Mouse (Mus musculus): ENCODE results near the gene Cep44.

Cep44 gene

DNA sequence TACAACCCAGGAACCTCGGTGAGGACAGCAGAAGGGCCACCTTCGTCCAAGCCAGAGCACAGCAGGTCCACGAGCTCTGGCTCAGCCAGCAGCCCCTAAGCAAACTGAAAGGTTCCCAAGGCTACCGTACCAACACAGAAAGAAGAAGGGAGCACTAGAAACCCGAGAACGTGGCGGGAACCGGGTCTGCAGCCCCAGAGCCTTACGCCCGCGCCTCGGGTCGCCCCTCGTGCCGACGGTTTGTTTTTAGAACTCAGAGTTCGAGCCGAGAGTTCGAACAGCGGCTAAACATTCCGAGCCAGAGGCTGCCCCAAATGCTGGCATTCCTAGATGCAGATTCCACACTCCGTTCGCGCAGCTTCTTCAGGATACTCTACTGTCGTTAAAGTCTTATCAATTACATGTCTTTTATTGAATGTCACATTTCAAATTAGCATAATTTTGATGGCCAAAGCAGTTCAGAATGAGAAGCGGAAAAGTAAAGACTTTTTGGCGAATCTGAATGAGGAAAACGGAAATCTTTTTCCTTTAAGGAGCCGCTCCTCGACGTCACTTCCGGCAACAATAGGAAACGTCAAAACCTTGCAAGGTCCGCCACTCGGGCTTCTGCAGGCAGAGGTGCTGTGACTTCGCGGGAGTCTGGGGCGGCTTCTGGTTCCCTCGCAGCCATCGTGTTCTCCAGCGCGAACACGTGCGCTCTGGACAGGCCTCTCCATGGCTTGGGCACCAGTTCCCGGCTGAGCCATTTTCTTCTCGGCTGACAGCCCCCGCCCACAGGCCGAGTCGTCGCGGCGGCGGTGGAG is at the start of gene Cep44, which contains the start of gene Fbxo8:
Gene Cep44, minus strand, starts transcription at position 490 of the 803 bp plus-strand sequence.
Gene Fbxo8, plus strand, starts transcription at position 533 of the 803 bp plus-strand sequence.
- DNase-seq: peak; percentile 79

GRCm38 (mm10) chr8:56591502-56591901 is 40.7 kb upstream of the Cep44 start:
- no peak for DNase-seq

DNA sequence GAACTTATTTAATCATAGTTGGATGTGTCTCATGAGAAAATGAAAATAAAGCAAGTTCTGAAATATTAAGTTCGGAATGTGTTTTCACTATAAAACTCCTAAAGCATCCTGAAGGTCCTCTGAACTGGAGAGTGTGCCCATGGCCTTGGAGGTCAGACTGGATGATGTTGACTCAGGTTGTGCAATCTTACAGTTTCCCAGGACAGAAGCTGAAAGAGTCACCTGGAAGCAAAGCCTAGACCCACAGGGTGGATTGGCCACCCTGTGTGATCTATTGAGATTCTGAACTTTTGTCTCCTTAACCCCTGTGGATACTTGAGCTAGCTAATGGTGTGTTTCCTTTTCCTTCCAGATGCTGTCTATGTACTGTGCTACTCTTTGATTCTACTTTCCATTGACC is 40.2 kb upstream of the Cep44 start:
- no peak for DNase-seq

- no peak for DNase-seq
These were observed 38.2 kb upstream of the Cep44 start for GRCm38 (mm10) chr8:56589004-56589403.

DNA sequence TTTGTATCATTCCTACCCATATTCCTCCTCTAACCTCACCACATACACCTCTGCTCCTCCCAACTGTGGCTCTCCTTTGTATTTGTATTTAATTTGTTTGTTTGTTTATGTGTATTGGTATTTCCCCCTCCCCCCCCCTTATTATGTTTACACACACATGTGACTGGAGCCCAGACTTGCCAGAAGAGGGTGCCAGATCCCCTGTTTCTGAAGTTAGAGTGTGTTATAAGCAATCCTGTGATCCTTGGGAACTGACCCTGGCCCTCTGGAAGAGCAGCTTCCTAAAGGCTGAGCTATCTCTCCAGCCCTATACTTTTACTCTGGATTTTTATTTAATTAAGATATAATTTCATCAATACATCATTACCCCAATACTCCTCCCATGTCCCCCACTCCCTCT is 32.0 kb upstream of the Cep44 start:
- DNase-seq: no peak

GRCm38 (mm10) chr8:56580918-56581317 is 30.1 kb upstream of the Cep44 start:
- DNase-seq: no peak

DNA sequence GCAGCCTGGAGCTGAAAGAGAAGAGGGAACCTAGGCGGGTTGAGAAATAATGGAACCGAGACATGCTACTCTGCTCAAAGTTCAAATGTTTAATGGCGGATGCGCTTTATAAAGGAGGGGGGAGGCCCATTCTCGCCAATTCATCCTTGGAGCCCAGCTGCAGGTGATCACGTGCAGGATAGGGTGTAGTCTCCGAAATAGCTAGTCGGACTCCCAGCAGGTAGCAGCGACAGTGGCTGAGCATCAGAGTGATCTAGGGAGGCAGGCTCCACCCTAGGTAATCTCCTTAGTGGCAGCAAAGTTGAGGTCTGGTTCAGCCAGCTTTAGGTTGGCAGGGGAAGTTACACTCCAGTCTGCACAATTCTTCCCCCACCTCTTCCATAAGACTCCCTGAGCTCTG is 16.0 kb upstream of the Cep44 start:
- no peak for DNase-seq

DNA sequence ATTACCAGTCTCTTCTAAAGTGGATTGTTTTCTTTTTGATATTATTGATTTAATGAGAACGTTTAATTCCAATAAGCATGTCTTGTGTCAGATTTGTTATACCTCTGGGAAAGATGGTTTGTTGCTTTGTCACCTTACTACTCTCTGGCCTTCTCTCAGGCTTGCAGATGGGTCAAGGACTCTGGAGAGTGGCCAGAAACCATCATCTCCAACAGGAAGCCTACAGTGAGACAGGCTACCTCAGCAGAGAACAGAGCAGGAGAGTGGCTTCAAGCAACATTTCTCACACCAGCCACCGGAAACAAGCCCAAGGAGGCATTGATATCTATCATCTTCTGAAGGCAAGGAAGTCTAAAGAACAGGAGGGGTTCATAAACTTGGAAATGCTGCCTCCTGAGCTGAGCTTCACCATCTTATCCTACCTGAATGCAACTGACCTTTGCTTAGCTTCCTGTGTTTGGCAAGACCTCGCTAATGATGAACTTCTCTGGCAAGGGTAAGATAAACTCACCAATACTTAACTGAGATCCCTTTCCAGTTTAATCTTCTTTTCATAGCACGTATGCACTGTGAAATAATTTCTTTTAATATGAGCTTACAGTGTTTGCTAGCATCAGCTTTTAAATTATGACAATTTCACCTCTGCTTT is 13.7 kb upstream of the Cep44 start:
- peak; percentile 29 for DNase-seq

GRCm38 (mm10) chr8:56552551-56553103 is 1.8 kb upstream of the Cep44 start:
- no peak for DNase-seq

DNA sequence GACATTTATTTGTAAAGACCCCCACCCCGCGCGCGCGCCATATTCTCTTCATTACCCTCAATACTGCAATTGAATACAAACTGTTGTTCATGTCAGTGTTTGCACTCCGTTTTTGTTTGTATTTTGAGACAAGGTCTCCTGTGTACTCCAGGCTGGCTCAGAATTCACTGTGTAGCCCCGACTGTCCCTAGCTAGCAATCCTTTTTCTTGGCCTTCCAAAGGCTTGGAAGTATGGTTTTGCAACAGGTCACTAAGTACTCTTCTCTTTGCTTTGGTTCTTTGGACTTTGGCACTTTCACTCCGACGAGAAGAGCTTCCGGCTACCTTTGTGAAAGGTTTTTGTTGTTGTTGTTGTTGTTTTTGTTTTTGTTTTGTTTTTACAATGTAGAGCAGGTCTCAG is 1.2 kb upstream of the Cep44 start:
- peak; percentile 19 for DNase-seq

- DNase-seq: peak; percentile 94
These were observed 560 bp upstream of the Cep44 start for GRCm38 (mm10) chr8:56551361-56551852.

GRCm38 (mm10) chr8:56547866-56548265 is 3.0 kb downstream of the Cep44 start:
- no peak for DNase-seq

DNA sequence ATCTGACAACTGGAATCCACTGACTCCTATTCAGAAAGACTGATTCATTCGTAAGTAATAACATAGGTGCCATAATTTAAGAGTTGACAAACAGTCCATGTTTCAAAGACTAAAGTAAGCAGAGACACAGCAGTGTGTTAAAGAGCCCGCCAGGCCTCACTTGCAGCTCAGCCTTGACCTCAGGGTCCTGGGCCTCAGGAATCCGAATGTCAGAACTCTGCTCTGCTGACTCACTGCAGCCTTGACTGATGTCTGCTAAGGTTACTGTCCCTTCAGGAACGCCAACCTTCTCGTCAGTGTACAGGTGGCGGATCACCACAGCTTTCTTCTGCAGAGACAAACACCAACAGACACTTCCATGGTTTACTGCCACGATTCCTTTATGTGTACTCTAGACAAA is 10.1 kb downstream of the Cep44 start:
- no peak for DNase-seq

DNA sequence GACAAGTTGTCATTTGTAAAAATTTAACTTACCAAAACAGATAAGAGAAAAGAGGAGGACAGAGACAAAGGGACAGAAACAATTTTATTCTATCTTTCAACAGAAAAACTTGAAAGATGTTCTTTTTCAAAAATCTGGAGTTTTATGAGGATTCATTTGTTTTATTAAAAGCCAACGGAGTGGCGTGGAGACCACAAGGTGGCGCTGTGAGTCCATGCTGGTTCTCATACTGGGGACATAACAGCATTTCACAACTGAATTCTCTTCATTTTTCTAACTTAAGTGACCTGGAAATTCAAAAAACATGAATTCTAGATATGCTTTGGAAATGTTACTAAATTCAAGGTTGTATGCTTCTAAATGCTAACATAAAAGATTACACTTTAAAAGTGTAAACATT is 20.5 kb downstream of the Cep44 start:
- no peak for DNase-seq

GRCm38 (mm10) chr8:56528869-56529268 is 22.0 kb downstream of the Cep44 start:
- no peak for DNase-seq

- no peak for DNase-seq
These were observed 29.8 kb downstream of the Cep44 start for GRCm38 (mm10) chr8:56521051-56521450.

- no peak for DNase-seq
These were observed 30.6 kb downstream of the Cep44 start for GRCm38 (mm10) chr8:56520249-56520648.

- DNase-seq: no peak
These were observed 32.0 kb downstream of the Cep44 start for GRCm38 (mm10) chr8:56518848-56519247.

DNA sequence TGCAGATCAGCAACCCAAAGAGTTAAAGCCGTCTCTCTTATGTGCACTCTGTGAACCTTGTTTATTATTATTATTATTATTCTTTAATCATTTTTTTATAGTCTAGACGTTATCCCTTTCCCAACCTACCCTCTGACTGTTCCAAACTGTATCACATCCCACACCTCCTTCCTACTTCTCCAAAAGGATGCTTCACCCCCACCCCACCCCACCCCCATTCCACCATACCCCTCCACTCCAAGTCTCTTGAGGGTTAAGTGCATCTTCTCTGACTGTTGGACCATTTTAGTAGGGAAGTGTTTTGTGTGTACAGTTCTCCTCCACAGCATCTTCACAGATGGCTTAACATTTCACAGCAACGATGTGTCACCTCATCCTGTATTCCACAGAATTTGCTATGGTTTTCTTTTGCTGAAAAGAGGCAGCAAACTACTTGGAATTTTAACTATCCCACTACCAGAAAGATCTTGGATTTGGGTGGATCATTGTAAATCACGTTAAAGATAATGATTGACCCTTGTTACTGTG is 41.8 kb downstream of the Cep44 start:
- no peak for DNase-seq

DNA sequence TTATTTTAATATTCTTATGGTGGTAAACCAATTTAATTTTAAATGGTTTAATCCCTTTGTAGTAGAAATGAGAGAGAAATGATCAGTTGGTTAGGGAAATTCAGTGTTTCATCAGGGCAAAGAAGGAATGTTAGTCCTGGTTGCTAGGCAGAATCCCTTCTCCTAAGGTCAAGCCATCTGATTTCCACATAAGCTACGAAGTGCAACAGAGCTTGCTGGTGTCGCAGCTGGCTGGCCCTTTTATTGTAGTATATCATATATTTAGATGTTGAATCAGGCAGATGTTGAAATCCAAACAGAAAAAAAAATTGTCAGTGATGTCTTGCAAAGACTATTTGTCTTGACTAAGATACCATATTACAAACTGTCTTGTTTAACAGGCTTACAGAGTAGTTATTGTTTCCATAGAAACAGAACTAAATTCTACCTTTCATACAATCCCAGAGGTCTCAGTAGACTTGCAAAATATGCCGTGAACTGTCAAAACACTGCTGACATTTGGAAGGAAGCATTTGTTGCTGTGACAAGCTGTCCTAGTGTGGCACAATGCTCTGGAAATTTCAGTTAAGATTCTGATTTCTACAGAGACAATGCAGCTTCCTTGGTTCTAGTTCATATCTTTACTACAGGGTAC is 42.4 kb downstream of the Cep44 start:
- DNase-seq: no peak

DNA sequence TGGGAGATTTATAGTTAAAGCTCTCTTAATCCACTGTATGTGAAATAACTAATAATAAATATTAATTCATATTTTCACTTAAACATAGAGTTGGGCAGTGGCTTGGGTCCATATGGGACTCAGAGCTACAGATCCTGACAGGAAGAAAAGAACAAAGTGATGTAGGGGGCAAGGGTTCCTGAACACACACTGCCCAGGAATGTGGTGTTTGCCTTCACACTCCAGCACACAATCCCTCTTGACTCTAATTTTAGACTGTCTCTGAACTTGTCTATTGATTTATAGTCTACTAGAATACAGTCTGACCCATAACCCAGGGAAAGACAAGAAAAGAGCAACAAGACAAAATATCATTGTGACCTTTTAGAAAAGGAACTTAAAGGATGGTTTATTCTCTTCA is 48.9 kb downstream of the Cep44 start:
- DNase-seq: no peak

DNA sequence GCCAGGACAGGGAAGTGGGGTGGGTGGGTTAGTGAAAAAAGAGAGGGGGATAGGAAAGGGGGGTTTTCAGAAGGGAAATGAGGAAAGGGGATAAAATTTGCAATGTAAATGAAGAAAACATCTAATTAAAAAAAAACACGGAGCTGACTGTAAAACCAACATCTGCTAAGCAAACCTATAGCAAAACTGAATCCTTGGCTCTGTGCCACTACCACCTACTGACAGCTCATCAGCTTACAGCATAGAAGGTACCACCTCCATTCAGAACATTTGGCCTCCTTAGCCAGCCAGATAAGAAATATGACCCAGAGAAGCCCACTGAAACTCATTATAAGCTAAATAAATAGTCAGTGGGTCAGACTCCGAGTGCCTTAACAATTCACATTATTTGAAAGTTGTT is 61.4 kb downstream of the Cep44 start:
- no peak for DNase-seq

DNA sequence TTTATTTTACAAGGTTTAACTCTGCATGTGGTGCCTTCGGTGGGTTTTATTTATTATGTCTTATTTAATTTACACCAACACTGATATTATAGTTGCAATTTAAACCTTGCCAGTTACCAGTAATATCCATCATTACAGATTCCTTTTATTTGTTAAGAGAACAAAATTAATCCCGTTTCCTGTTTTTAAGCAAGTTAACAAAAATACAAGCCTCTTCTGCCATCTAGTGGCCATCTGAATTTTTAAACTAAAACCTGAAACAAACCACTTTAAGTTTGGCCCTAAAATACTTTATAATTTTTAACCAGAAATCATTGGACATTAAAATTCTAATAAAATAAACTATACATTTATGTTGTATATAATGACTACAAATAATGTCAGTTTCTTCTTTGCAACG is 64.8 kb downstream of the Cep44 start:
- DNase-seq: no peak

Data from kidney, adult 11 months (tissue).